Mouse (Mus musculus): Measurements from ENCODE around the gene Cfap298. TPM values are rescaled to one million over a fixed set of nuclear protein-coding genes. Genes with fewer than 3 reads are reported as not detected.

Cfap298 gene
- polyA plus RNA-seq (2017; shearing (Covaris generic)), result 20.5 TPM

GRCm38 (mm10) chr16:90934687-90935328, at the start of gene Cfap298:
TSS of gene Cfap298 (minus strand) at chr16:90935114.

Other genes with a start within 250 kb of the Cfap298 start
- 39.7 TPM for gene Mis18a, start 207.7 kb downstream of the Cfap298 start, polyA plus RNA-seq (2017; shearing (Covaris generic))
- not detected for gene Mrap, start 196.9 kb downstream of the Cfap298 start, polyA plus RNA-seq (2017; shearing (Covaris generic))
- gene Urb1, start 124.7 kb downstream of the Cfap298 start, polyA plus RNA-seq (2017; shearing (Covaris generic)), result 15.4 TPM
- not detected for gene Eva1c, start 108.4 kb downstream of the Cfap298 start, polyA plus RNA-seq (2017; shearing (Covaris generic))
- 46.3 TPM for gene Synj1, start 76.2 kb upstream of the Cfap298 start, polyA plus RNA-seq (2017; shearing (Covaris generic))
- gene Paxbp1, start 109.4 kb upstream of the Cfap298 start, polyA plus RNA-seq (2017; shearing (Covaris generic)), result 121 TPM
- gene 4932438H23Rik, start 160.0 kb upstream of the Cfap298 start, polyA plus RNA-seq (2017; shearing (Covaris generic)), result 0.21 TPM